Mouse (Mus musculus): Measurements from ENCODE around the gene Ush2a.

GRCm38 (mm10) chr1:188824195-188824594, 562.4 kb downstream of the Ush2a start:
- no peak for TF ChIP-seq CTCF (IDR thresholded peaks at IDR 0.05; ENCODE audit: control insufficient read depth, insufficient read depth, insufficient replicate concordance, low read depth, low read length)
- no peak for TF ChIP-seq POLR2A (IDR thresholded peaks at IDR 0.05; ENCODE audit: control insufficient read depth, low read depth, low read length)
